Mouse (Mus musculus) heart, postnatal 0 days (tissue): ENCODE results near the gene Erp27.

Source experiments
- CTCF ChIP-seq: IDR thresholded peaks from 2 replicates; pipeline ENCODE4 v1.5.1; 2016; ENCODE audit warnings: antibody characterized with exemption, control low read depth, low read depth
- EP300 ChIP-seq: IDR thresholded peaks from 2 replicates; pipeline ENCODE4 v1.6.1; 2016; ENCODE audit warnings: antibody characterized with exemption, low read depth

DNA sequence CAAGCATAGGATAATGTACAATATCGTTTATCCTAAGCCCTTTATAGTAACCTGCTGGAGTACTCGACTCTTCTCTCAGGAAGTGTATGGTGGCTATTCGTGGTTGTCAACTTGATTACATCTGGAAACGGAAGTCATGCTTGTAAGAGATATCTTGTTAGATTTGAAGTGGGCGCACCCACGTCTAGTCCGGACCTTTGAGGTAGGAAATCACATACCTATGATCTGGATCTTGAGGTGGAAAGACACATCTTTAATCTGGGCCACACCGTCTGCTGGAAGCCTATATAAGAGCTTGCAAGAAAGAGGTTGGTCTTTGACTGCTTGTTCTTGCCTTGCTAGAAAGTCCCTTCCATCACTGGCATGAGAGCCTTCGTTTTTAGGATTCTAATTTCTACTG, 19.5 kb downstream of the Erp27 start:
- TF ChIP-seq CTCF = no peak
- TF ChIP-seq EP300 = no peak
